Comparison of ENCODE assay signal across 14 mouse cellular contexts in genomic region chr3:58582788-58583426, GRCm38 (mm10). TPM values are rescaled to one million over a fixed set of nuclear protein-coding genes. Genes with fewer than 3 reads are reported as not detected.
A peak's percentile ranks its signal among the peaks of the same experiment; 100 is the strongest.
DNase-seq lines count a peak whose midpoint lies in the region; ATAC-seq and TF ChIP-seq lines count a peak whose summit lies in the region.
"Had no signal": no experiment of that assay in that cellular context is flagged by ENCODE, and none has a peak within 500 bp of the region (broad histone marks: within the 10 kb centered on the region; RNA-seq: fewer than 3 reads in every experiment).

No protein-coding gene starts in this region.

- no peaks in the 10 kb centered on the region for H3K27me3 ChIP-seq in heart, embryonic 15.5 days
- H3K27me3 ChIP-seq in G1E (ENCODE audit: insufficient read depth, low read length), result no peaks in the 10 kb centered on the region
- no peaks in the 10 kb centered on the region for H3K27me3 ChIP-seq in intestine, embryonic 15.5 days (replicated peaks)

- peaks cover 32% of the 10 kb centered on the region for H3K4me1 ChIP-seq in heart, embryonic 15.5 days (replicated peaks)
- peaks cover 24% of the 10 kb centered on the region for H3K4me1 ChIP-seq in G1E (ENCODE audit: insufficient read depth, low read depth, low read length)
- H3K4me1 ChIP-seq in intestine, embryonic 15.5 days (replicated peaks), result peaks cover 5% of the 10 kb centered on the region; the same call in 1 of the 2 replicates

- H3K9me3 ChIP-seq in heart, embryonic 15.5 days (replicated peaks), result no peaks in the 10 kb centered on the region
- H3K9me3 ChIP-seq in G1E (replicated peaks), result no peaks in the 10 kb centered on the region
- H3K9me3 ChIP-seq in intestine, embryonic 15.5 days, result no peaks in the 10 kb centered on the region

- no peak overlapping the region for H3K4me2 ChIP-seq in heart, embryonic 15.5 days
- no peak overlapping the region for H3K4me2 ChIP-seq in intestine, embryonic 15.5 days (replicated peaks)

- no peak for ATAC-seq in heart, embryonic 15.5 days (replicated peaks; ENCODE audit: insufficient number of reproducible peaks, insufficient read depth, low FRiP score, low read depth)
- ATAC-seq in G1E (ENCODE audit: extremely low read depth, insufficient number of reproducible peaks, low FRiP score, poor library complexity, severe bottlenecking), result peak; percentile 61; the same call in 1 of the 2 replicates
- peak; percentile 53 for ATAC-seq in intestine, embryonic 15.5 days
- ATAC-seq in megakaryocyte progenitor cell, adult 5-6 weeks (replicated peaks; ENCODE audit: poor library complexity), result peak; percentile 95

- no peak overlapping the region for H3K4me3 ChIP-seq in heart, embryonic 15.5 days
- no peak overlapping the region for H3K4me3 ChIP-seq in G1E (ENCODE audit: low read depth, low read length)
- H3K4me3 ChIP-seq in intestine, embryonic 15.5 days (replicated peaks), result no peak overlapping the region
- H3K4me3 ChIP-seq: myocyte had no signal

- DNase-seq in heart, postnatal 36 days, result no peak
- DNase-seq in G1E (ENCODE audit: low spot score), result peak; percentile 5
- no peak for DNase-seq in cerebellum, postnatal 25 days
- no peak for DNase-seq in lung, postnatal 14 days
- no peak for DNase-seq in cerebellum, adult 8-10 months
- DNase-seq: embryo, embryonic 11 days; left cerebral cortex, postnatal 4 days; right cerebral cortex, adult 18-20 months had no signal

- H3K27ac ChIP-seq in heart, embryonic 15.5 days, result 0 out of 2 replicates have a peak overlapping the region, but pooled peaks have one; percentile 12
- H3K27ac ChIP-seq in intestine, embryonic 15.5 days, result no peak overlapping the region

- 76% methylated on average over 5 of the region's 5 CpGs for WGBS in heart, embryonic 15.5 days
- WGBS in intestine, embryonic 15.5 days, result 82% methylated on average over 5 of the region's 5 CpGs

- peaks cover 17% of the 10 kb centered on the region for H3K36me3 ChIP-seq in heart, embryonic 15.5 days
- peaks cover 60% of the 10 kb centered on the region for H3K36me3 ChIP-seq in G1E (replicated peaks)
- no peaks in the 10 kb centered on the region for H3K36me3 ChIP-seq in intestine, embryonic 15.5 days

- intact Hi-C loops in heart, postnatal 36 days (cut with DNase I), result loop anchor here (10.0 kb wide), 1 partner anchor 738 kb away; the partner anchor contains the start of gene Pfn2

- no peak overlapping the region for H3K9ac ChIP-seq in heart, embryonic 15.5 days
- H3K9ac ChIP-seq in intestine, embryonic 15.5 days, result no peak overlapping the region

- TF ChIP-seq CTCF in G1E (IDR thresholded peaks at IDR 0.05; ENCODE audit: low read depth, low read length), result no peak

RNA-seq across cellular contexts. Expression of gene Selenot, which starts 6.5 kb away (rescaled TPM):
- polyA plus RNA-seq in heart, embryonic 15.5 days (2015; fragmentation: Nextera tagmentation; extraction: Ambion mirVana), result 15.4 and 18.8 TPM in 2 replicates
- total RNA-seq in heart, postnatal 36 days (2021), result 100 to 1,000 TPM; 122 to 126 TPM
- 124 and 127 TPM in 2 replicates for total RNA-seq in G1E (2014; fragmentation: Nextera tagmentation)
- total RNA-seq in G1E (2017), result 184 and 201 TPM in 2 replicates
- polyA plus RNA-seq in G1E (2012), result 27.4 and 31.1 TPM in 2 replicates
- polyA plus RNA-seq in intestine, embryonic 15.5 days (2015; fragmentation: Nextera tagmentation; extraction: Ambion mirVana), result 20.6 and 20.8 TPM in 2 replicates
- 138 and 142 TPM in 2 replicates for total RNA-seq in megakaryocyte progenitor cell, adult 5-6 weeks (2015)
- total RNA-seq in megakaryocyte progenitor cell, adult 5-6 weeks (2017), result 176 and 180 TPM in 2 replicates

RNA-seq across cellular contexts. Expression of gene Erich6, which starts 54.1 kb away (rescaled TPM):
- polyA plus RNA-seq in heart, embryonic 15.5 days (2015; fragmentation: Nextera tagmentation; extraction: Ambion mirVana), result 0.08 TPM in 1 of 2 replicates, not detected in the other
- not detected for total RNA-seq in heart, postnatal 36 days (2021)
- total RNA-seq in G1E (2014; fragmentation: Nextera tagmentation) (not detected in 2 replicates), G1E (2017) (0.06 TPM in 1 of 2 replicates, not detected in the other)
- polyA plus RNA-seq in G1E (2012), result not detected in 2 replicates
- polyA plus RNA-seq in intestine, embryonic 15.5 days (2015; fragmentation: Nextera tagmentation; extraction: Ambion mirVana), result not detected in 2 replicates
- 0.20 TPM in 1 of 2 replicates, not detected in the other for total RNA-seq in megakaryocyte progenitor cell, adult 5-6 weeks (2015)
- total RNA-seq in megakaryocyte progenitor cell, adult 5-6 weeks (2017), result not detected in 2 replicates
- total RNA-seq: gastrocnemius, adult 8-10 months had no signal
- polyA plus RNA-seq: large intestine, adult 2 months had no signal

RNA-seq across cellular contexts. Expression of gene Serp1, which starts 57.2 kb away (rescaled TPM):
- polyA plus RNA-seq in heart, embryonic 15.5 days (2015; fragmentation: Nextera tagmentation; extraction: Ambion mirVana), result 80.7 and 91.6 TPM in 2 replicates
- 10 to 100 TPM; 11.9 to 13.5 TPM for total RNA-seq in heart, postnatal 36 days (2021)
- 102 and 130 TPM in 2 replicates for total RNA-seq in G1E (2014; fragmentation: Nextera tagmentation)
- total RNA-seq in G1E (2017), result 89.9 and 91.3 TPM in 2 replicates
- 60.5 and 72.2 TPM in 2 replicates for polyA plus RNA-seq in G1E (2012)
- 197 and 203 TPM in 2 replicates for polyA plus RNA-seq in intestine, embryonic 15.5 days (2015; fragmentation: Nextera tagmentation; extraction: Ambion mirVana)
- total RNA-seq in megakaryocyte progenitor cell, adult 5-6 weeks (2015), result 130 and 146 TPM in 2 replicates
- total RNA-seq in megakaryocyte progenitor cell, adult 5-6 weeks (2017), result 136 and 145 TPM in 2 replicates

RNA-seq across cellular contexts. Expression of gene Eif2a, which starts 57.3 kb away (rescaled TPM):
- polyA plus RNA-seq in heart, embryonic 15.5 days (2015; fragmentation: Nextera tagmentation; extraction: Ambion mirVana), result 32.0 and 34.5 TPM in 2 replicates
- total RNA-seq in heart, postnatal 36 days (2021), result 10 to 100 TPM; 40.5 to 42.5 TPM
- 224 and 235 TPM in 2 replicates for total RNA-seq in G1E (2014; fragmentation: Nextera tagmentation)
- 89.4 and 95.3 TPM in 2 replicates for total RNA-seq in G1E (2017)
- 8.5 and 8.7 TPM in 2 replicates for polyA plus RNA-seq in G1E (2012)
- 51.7 and 58.4 TPM in 2 replicates for polyA plus RNA-seq in intestine, embryonic 15.5 days (2015; fragmentation: Nextera tagmentation; extraction: Ambion mirVana)
- 173 and 174 TPM in 2 replicates for total RNA-seq in megakaryocyte progenitor cell, adult 5-6 weeks (2015)
- 94.7 and 102 TPM in 2 replicates for total RNA-seq in megakaryocyte progenitor cell, adult 5-6 weeks (2017)

Comparison
In these comparisons a context has a peak if more than half of its experiments do, and no peak if none do; other contexts are left out.
1. RNA of gene Serp1, which starts 57.2 kb away (total RNA-seq): 130 to 146 TPM in megakaryocyte progenitor cell, adult 5-6 weeks and 89.9 to 130 TPM in G1E; 11.9 to 13.5 TPM in heart, postnatal 36 days; every median in the first group is over 4 times any median in the second.